Mouse (Mus musculus): ENCODE measurements around the gene Taf9. TPM values are rescaled to one million over a fixed set of nuclear protein-coding genes. Genes with fewer than 3 reads are reported as not detected.
A peak's percentile ranks its signal among the peaks of the same experiment; 100 is the strongest.

Gene Taf9
- polyA plus RNA-seq, 2 experiments, result 10.0 to 18.0 TPM

GRCm38 (mm10) chr13:100642471-100643209 is 8.7 kb upstream of the Taf9 start:
- Histone ChIP-seq H3K4me1 (replicated peaks; ENCODE audit: control insufficient read depth in 2 of 2, insufficient read depth in 2 of 2, low read length in 1 of 2) (no peaks in the 10 kb centered on the region), H3K27me3 (ENCODE audit: control insufficient read depth, insufficient read depth, low read length) (no peaks in the 10 kb centered on the region), H3K4me2 (ENCODE audit: low read depth) (no peak overlapping the region), H3K36me3 (replicated peaks; ENCODE audit: control insufficient read depth, insufficient read depth, low read depth) (peaks cover 49% of the 10 kb centered on the region), H3K27ac (no peak overlapping the region), H3K9me3 (ENCODE audit: control insufficient read depth, low read length) (no peaks in the 10 kb centered on the region), H3K9ac (replicated peaks) (no peak overlapping the region), H3K4me3 (ENCODE audit: insufficient read depth in 1 of 2, low read depth in 2 of 2, low read length in 2 of 2) (no peak overlapping the region)
- ATAC-seq (ENCODE audit: insufficient read depth), result no peak
- TF ChIP-seq EP300 (IDR thresholded peaks at IDR 0.05; ENCODE audit: low read depth) (no peak), CTCF (IDR thresholded peaks at IDR 0.05; ENCODE audit: low read depth) (no peak)
- WGBS (ENCODE audit: insufficient replicate concordance), result 77% methylated on average over 4 of the region's 4 CpGs
- no peak for DNase-seq (ENCODE audit: low read depth in 3 of 3, low spot score in 3 of 3)

DNA sequence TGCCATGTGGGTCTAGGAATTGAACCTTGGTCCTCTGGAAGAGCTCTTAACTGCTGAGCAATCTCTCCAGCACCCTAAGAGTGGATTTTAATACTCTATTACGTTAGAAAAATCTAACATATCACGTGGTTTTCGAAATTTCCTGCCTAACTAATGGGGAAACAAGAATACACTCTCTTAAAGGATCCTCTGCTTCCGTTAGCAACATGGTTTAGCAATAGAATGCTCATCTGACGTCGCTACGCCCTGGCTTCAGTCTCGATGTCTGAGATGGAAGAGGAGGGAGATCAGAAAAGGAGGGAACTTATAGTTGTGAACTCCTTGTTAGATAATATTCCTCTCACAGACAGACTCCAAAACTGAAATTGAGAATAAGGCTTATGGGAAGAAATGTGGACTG is 3.2 kb upstream of the Taf9 start:
- H3K27ac ChIP-seq, result no peak overlapping the region
- no peaks in the 10 kb centered on the region for H3K27me3 ChIP-seq (ENCODE audit: control insufficient read depth, insufficient read depth, low read length)
- H3K4me1 ChIP-seq (replicated peaks; ENCODE audit: control insufficient read depth in 2 of 2, insufficient read depth in 2 of 2, low read length in 1 of 2), result peaks cover 0 to 5% of the 10 kb centered on the region in 2 experiments; a peak in 2 of 4 replicates
- DNase-seq (ENCODE audit: low read depth in 3 of 3, low spot score in 3 of 3), result no peak
- H3K4me2 ChIP-seq (ENCODE audit: low read depth), result no peak overlapping the region
- H3K4me3 ChIP-seq (ENCODE audit: insufficient read depth in 1 of 2, low read depth in 2 of 2, low read length in 2 of 2), result no peak overlapping the region
- no peak for ATAC-seq (ENCODE audit: insufficient read depth)
- 86% methylated on average over 8 of the region's 8 CpGs for WGBS (ENCODE audit: insufficient replicate concordance)
- TF ChIP-seq EP300 (IDR thresholded peaks at IDR 0.05; ENCODE audit: low read depth) (no peak), CTCF (IDR thresholded peaks at IDR 0.05; ENCODE audit: low read depth) (no peak)
- no peak overlapping the region for H3K9ac ChIP-seq (replicated peaks)
- H3K36me3 ChIP-seq (replicated peaks; ENCODE audit: control insufficient read depth, insufficient read depth, low read depth), result peaks cover 27% of the 10 kb centered on the region
- H3K9me3 ChIP-seq (ENCODE audit: control insufficient read depth, low read length), result no peaks in the 10 kb centered on the region

DNA sequence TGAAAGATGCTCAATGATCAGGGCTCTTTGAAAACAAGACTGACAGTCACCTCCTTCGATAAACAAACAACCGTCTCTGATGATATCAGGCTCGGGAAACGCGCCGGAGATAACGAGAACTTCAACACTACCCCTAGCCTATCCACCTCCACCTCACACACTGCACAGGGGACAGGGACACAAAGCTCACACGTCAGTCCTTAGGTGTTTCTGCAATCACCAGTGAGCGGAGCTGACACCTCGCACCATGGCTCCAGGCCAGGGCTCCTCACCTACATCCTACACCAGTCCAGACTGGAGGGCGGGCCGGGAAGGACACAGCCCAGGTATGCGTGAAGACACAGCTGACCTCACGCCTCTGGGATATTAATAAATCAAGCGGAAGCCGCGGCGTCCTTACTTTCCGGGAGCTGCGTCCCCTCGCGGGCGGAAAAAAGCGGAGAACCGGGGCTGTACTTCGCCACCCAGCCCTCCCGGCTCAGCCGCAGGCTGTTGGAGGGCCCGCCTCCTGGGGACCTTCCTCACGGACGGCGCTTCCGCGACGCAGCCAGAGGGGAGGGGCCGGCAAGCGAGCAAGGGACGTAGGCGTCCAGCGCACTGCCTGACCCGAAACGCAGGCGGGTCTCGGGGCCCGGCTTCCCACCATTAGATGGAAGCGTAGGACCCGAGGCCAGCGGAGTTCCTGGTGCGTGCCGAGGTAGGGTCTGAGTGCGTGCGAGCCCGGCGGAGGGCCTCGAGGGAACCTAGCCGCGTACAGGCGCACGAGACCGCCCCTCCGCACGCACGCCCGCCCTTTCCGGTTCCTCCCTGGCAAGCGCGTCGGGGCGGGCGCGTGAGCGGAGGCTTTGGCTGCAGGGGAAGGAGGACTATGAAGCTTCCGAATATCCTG is 585 bp upstream of the Taf9 start, which contains the start of the genes Ak6 and Rad17:
Ak6 (plus strand) TSS at position 430 of the 889 bp plus-strand sequence.
Rad17 (minus strand) TSS at position 502 of the 889 bp plus-strand sequence.
- peaks cover 0 to 5% of the 10 kb centered on the region in 2 experiments; a peak in 2 of 4 replicates for H3K4me1 ChIP-seq (replicated peaks; ENCODE audit: control insufficient read depth in 2 of 2, insufficient read depth in 2 of 2, low read length in 1 of 2)
- TF ChIP-seq EP300 (IDR thresholded peaks at IDR 0.05; ENCODE audit: low read depth) (peak; percentile 74), CTCF (IDR thresholded peaks at IDR 0.05; ENCODE audit: low read depth) (peak; percentile 42)
- ATAC-seq (ENCODE audit: insufficient read depth) (peak; percentile 99), DNase-seq (ENCODE audit: low read depth in 3 of 3, low spot score in 3 of 3) (peak; percentile 81 to 87 (median 85))
- H3K27me3 ChIP-seq (ENCODE audit: control insufficient read depth, insufficient read depth, low read length), result no peaks in the 10 kb centered on the region
- H3K9me3 ChIP-seq (ENCODE audit: control insufficient read depth, low read length), result no peaks in the 10 kb centered on the region
- peaks cover 18% of the 10 kb centered on the region for H3K36me3 ChIP-seq (replicated peaks; ENCODE audit: control insufficient read depth, insufficient read depth, low read depth)
- peak within 1 kb of the TSS; percentile 97 to 99 for H3K4me3 ChIP-seq (ENCODE audit: insufficient read depth in 1 of 2, low read depth in 2 of 2, low read length in 2 of 2)
- WGBS (ENCODE audit: insufficient replicate concordance), result under 1% methylated on average over 73 of the region's 73 CpGs
- H3K9ac ChIP-seq (replicated peaks), result peak within 1 kb of the TSS; percentile 93
- H3K4me2 ChIP-seq (ENCODE audit: low read depth), result peak within 1 kb of the TSS; percentile 98
- H3K27ac ChIP-seq, result peak within 1 kb of the TSS; percentile 83

DNA sequence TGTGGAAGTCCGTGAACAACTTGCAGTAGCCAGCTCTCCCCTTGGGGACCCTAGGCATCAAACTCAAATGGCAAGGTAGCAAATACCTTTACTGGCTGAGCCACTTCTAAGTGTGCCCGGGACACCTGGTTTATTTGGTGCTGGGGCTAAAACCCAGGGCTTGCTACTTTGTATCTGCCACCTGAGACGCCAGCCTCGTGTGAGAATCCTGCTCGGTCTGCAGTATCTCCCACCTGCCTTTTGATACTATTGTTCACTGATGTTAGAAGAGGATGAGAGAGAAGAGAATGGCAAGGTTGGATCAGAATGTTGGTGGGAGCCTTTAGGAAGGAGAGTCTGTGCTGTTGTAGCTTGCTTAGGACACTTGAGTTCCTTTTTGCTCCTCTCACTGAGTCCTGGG is 6.7 kb downstream of the Taf9 start:
- Histone ChIP-seq H3K4me2 (ENCODE audit: low read depth) (no peak overlapping the region), H3K4me1 (replicated peaks; ENCODE audit: control insufficient read depth in 2 of 2, insufficient read depth in 2 of 2, low read length in 1 of 2) (no peaks in the 10 kb centered on the region), H3K9ac (replicated peaks) (no peak overlapping the region), H3K9me3 (ENCODE audit: control insufficient read depth, low read length) (no peaks in the 10 kb centered on the region), H3K27me3 (ENCODE audit: control insufficient read depth, insufficient read depth, low read length) (no peaks in the 10 kb centered on the region), H3K4me3 (ENCODE audit: insufficient read depth in 1 of 2, low read depth in 2 of 2, low read length in 2 of 2) (no peak overlapping the region), H3K36me3 (replicated peaks; ENCODE audit: control insufficient read depth, insufficient read depth, low read depth) (peaks cover 11% of the 10 kb centered on the region), H3K27ac (no peak overlapping the region)
- ATAC-seq (ENCODE audit: insufficient read depth) (no peak), DNase-seq (ENCODE audit: low read depth in 3 of 3, low spot score in 3 of 3) (no peak)
- WGBS (ENCODE audit: insufficient replicate concordance), result 80% methylated on average over 5 of the region's 5 CpGs
- TF ChIP-seq CTCF (IDR thresholded peaks at IDR 0.05; ENCODE audit: low read depth), result no peak
- TF ChIP-seq EP300 (IDR thresholded peaks at IDR 0.05; ENCODE audit: low read depth), result no peak
